Mouse (Mus musculus): ENCODE data around the gene Gpbp1l1. TPM values are rescaled to one million over a fixed set of nuclear protein-coding genes. Genes with fewer than 3 reads are reported as not detected.

Gene Gpbp1l1
- polyA plus RNA-seq, 1 experiment from 2014 or later = 27.6 TPM

DNA sequence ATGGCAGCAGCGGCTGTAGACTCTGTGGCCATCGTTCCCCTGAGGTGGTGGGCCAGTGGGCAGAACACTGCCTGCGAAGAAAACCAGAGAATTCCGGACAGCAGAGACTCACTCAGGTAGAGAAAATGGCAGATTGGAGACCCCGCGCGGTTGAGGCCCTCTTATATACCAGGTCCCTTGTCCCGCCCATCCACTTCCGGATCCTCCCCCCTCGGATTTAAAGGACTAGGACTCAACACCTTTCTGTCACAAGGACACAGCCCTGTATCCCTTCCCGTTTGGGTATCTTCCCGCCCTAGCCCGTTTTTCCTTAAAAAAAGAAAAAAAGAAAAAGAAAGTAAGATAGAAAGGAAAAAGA, 69.9 kb downstream of the Gpbp1l1 start:
- Histone ChIP-seq H3K4me1 (ENCODE audit: control insufficient read depth, insufficient read depth, low read length) (peaks cover 18% of the 10 kb centered on the region), H3K27ac (replicated peaks; ENCODE audit: low read depth, low read length) (peak overlapping the region; percentile 94), H3K4me3 (replicated peaks; ENCODE audit: low read depth, low read length) (peak overlapping the region; percentile 100), H3K27me3 (ENCODE audit: control insufficient read depth, insufficient read depth, low read length) (no peaks in the 10 kb centered on the region), H3K9me3 (ENCODE audit: control insufficient read depth, low read length) (no peaks in the 10 kb centered on the region), H3K36me3 (ENCODE audit: control insufficient read depth, insufficient read depth, low read length) (no peaks in the 10 kb centered on the region), H3K9ac (replicated peaks; ENCODE audit: low read length) (peak overlapping the region; percentile 70), H3K4me2 (ENCODE audit: low read length) (peak overlapping the region; percentile 57)
- peak; percentile 95 for DNase-seq
- ATAC-seq (ENCODE audit: low FRiP score, low TSS enrichment) = peak; percentile 92
- 2% methylated on average over 13 of the region's 13 CpGs for whole genome bisulfite sequencing

DNA sequence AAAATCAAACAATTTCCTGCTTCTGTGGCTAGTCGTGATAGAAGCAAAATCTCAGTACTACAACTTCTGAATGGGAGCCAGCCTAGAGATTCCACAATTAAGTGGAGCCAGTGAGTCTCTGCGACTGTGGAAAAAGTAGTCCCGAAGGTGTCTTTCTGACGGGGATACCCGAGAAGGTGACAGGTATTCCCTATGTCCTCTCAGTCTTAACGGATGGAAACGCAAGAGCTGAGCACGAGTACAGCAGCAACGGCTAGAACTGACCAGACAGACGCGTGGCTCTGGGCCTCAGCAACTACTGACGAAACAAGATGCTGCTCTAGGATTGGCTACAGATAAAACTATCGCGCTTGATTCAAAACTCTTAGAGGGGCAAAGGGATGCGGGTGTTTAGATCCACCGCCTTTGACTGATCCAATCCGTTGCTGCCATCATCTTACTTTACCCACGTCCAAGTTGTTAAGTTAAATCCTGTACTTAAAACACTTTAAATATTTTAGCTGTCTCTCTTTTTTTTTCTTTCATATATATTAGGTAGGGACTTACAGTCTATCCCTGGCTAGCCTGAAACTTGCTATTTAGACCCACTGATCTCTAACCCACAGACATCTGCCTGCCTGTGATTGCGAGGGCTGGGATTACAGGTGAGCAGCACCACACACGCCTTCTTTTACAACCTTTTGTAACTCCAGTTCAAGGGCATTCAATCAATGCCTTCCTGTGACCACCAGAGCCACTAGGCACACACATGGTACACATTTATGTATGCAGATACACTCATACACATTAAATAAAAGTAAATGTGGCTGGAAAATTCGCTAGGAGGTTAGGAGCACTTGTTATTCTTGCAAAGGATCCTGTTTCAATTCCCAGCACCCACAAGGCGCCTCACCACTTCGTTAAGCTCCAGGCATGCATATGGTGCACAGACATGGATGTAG, 70.5 kb downstream of the Gpbp1l1 start, which contains the start of gene Nasp:
TSS of gene Nasp (minus strand) at position 220 of the 941 bp plus-strand sequence.
- Histone ChIP-seq H3K36me3 (ENCODE audit: control insufficient read depth, insufficient read depth, low read length) (no peaks in the 10 kb centered on the region), H3K27me3 (ENCODE audit: control insufficient read depth, insufficient read depth, low read length) (no peaks in the 10 kb centered on the region), H3K4me2 (ENCODE audit: low read length) (peak within 1 kb of the TSS; percentile 57), H3K4me3 (replicated peaks; ENCODE audit: low read depth, low read length) (peak within 1 kb of the TSS; percentile 100), H3K4me1 (ENCODE audit: control insufficient read depth, insufficient read depth, low read length) (peaks cover 18% of the 10 kb centered on the region), H3K27ac (replicated peaks; ENCODE audit: low read depth, low read length) (peak within 1 kb of the TSS; percentile 94), H3K9ac (replicated peaks; ENCODE audit: low read length) (peak within 1 kb of the TSS; percentile 70), H3K9me3 (ENCODE audit: control insufficient read depth, low read length) (no peaks in the 10 kb centered on the region)
- ATAC-seq (ENCODE audit: low FRiP score, low TSS enrichment) (peak; percentile 84), DNase-seq (peak; percentile 92)
- WGBS = 8% methylated on average over 23 of the region's 23 CpGs

DNA sequence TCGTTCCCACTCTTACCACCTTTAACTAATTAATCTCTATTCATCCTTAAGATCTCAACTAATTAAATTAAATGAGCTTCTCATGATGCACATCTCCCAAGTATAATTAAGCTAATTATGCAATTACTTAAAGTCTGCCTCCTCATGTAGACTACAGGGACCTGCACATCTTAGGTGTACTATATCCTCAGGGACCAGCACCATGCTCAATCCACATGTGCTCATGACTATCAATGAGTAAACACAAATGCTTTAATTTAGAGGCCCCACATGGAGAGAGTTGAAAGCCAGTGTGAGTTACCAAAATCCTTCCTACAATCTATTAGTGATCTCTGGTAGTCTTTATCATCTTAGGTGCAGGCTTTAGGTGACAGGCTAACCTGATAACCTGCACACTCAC, 77.7 kb downstream of the Gpbp1l1 start:
- no peak for ATAC-seq (ENCODE audit: low FRiP score, low TSS enrichment)
- peaks cover 65% of the 10 kb centered on the region for H3K36me3 ChIP-seq (ENCODE audit: control insufficient read depth, insufficient read depth, low read length)

DNA sequence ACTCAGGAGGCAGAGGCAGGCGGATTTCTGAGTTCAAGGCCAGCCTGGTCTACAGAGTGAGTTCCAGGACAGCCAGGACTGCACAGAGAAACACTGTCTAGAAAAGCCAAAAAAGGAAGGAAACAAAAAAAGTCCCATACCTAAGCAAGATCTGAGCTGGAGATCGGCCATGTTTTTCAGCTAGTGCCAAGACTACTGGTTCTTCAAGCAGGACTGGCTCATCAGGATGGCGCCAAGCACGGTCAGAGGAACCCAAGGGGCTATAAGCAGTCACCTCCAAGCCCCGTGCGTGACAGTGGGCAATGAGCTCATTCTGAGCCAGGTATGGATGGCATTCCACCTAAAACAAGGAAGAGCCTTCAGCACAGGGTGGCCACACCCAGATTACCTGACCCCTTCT, 81.4 kb downstream of the Gpbp1l1 start:
- no peaks in the 10 kb centered on the region for H3K4me1 ChIP-seq (ENCODE audit: control insufficient read depth, insufficient read depth, low read length)
- H3K4me2 ChIP-seq (ENCODE audit: low read length) = no peak overlapping the region
- no peak for ATAC-seq (ENCODE audit: low FRiP score, low TSS enrichment)
- DNase-seq = no peak
- no peak overlapping the region for H3K9ac ChIP-seq (replicated peaks; ENCODE audit: low read length)
- no peak overlapping the region for H3K27ac ChIP-seq (replicated peaks; ENCODE audit: low read depth, low read length)
- 98% methylated on average over 6 of the region's 6 CpGs for WGBS
- no peak overlapping the region for H3K4me3 ChIP-seq (replicated peaks; ENCODE audit: low read depth, low read length)
- no peaks in the 10 kb centered on the region for H3K9me3 ChIP-seq (ENCODE audit: control insufficient read depth, low read length)
- peaks cover 93% of the 10 kb centered on the region for H3K36me3 ChIP-seq (ENCODE audit: control insufficient read depth, insufficient read depth, low read length)
- no peaks in the 10 kb centered on the region for H3K27me3 ChIP-seq (ENCODE audit: control insufficient read depth, insufficient read depth, low read length)

More for the DNA sequence above, 77.7 kb downstream of the Gpbp1l1 start:
- no peak overlapping the region for H3K27ac ChIP-seq (replicated peaks; ENCODE audit: low read depth, low read length)
- DNase-seq = no peak
- WGBS = 84% methylated on average over 1 of the region's 1 CpGs
- no peak overlapping the region for H3K9ac ChIP-seq (replicated peaks; ENCODE audit: low read length)
- no peaks in the 10 kb centered on the region for H3K27me3 ChIP-seq (ENCODE audit: control insufficient read depth, insufficient read depth, low read length)
- no peak overlapping the region for H3K4me3 ChIP-seq (replicated peaks; ENCODE audit: low read depth, low read length)
- H3K4me1 ChIP-seq (ENCODE audit: control insufficient read depth, insufficient read depth, low read length) = no peaks in the 10 kb centered on the region
- H3K4me2 ChIP-seq (ENCODE audit: low read length) = no peak overlapping the region
- H3K9me3 ChIP-seq (ENCODE audit: control insufficient read depth, low read length) = no peaks in the 10 kb centered on the region

DNA sequence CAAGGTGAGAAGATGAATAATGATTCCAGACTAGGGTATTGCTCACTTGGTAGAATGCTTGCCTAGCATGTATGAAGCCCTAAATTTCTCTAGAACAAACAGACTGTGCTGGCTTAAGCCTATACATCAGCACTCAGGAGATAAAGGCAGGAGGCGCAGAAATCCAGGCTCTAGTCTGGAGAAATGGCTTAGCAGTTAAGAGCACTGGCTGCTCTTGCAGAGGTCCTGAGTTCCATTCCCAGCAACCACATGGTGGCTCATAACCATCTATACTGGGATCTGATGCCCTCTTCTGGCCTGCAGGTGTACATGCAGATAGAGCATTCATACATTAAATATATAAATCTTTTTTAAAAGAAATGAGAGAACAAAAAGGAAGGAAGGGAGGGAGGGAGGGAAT, 84.6 kb downstream of the Gpbp1l1 start:
- ATAC-seq (ENCODE audit: low FRiP score, low TSS enrichment) (no peak), DNase-seq (no peak)
- no peaks in the 10 kb centered on the region for H3K4me1 ChIP-seq (ENCODE audit: control insufficient read depth, insufficient read depth, low read length)
- H3K4me3 ChIP-seq (replicated peaks; ENCODE audit: low read depth, low read length) = no peak overlapping the region
- WGBS = 97% methylated on average over 1 of the region's 1 CpGs
- no peak overlapping the region for H3K9ac ChIP-seq (replicated peaks; ENCODE audit: low read length)
- H3K27me3 ChIP-seq (ENCODE audit: control insufficient read depth, insufficient read depth, low read length) = no peaks in the 10 kb centered on the region
- H3K36me3 ChIP-seq (ENCODE audit: control insufficient read depth, insufficient read depth, low read length) = peaks cover 76% of the 10 kb centered on the region
- no peaks in the 10 kb centered on the region for H3K9me3 ChIP-seq (ENCODE audit: control insufficient read depth, low read length)
- H3K4me2 ChIP-seq (ENCODE audit: low read length) = no peak overlapping the region
- H3K27ac ChIP-seq (replicated peaks; ENCODE audit: low read depth, low read length) = no peak overlapping the region

Other genes with a start within 250 kb of the Gpbp1l1 start
- gene Mast2, start 93.5 kb upstream of the Gpbp1l1 start, polyA plus RNA-seq (2014; fragmentation: Nextera tagmentation; extraction: Ambion mirVana) = 65.0 and 83.6 TPM in 2 replicates
- 4.5 and 5.3 TPM in 2 replicates for gene Ipp, start 50.1 kb upstream of the Gpbp1l1 start, polyA plus RNA-seq (2014; fragmentation: Nextera tagmentation; extraction: Ambion mirVana)
- gene Tmem69, start 1.7 kb upstream of the Gpbp1l1 start, polyA plus RNA-seq (2014; fragmentation: Nextera tagmentation; extraction: Ambion mirVana) = 27.1 and 33.3 TPM in 2 replicates
- gene Ccdc17, start 39.0 kb downstream of the Gpbp1l1 start, polyA plus RNA-seq (2014; fragmentation: Nextera tagmentation; extraction: Ambion mirVana) = 5.4 and 5.9 TPM in 2 replicates
- gene Nasp, start 70.3 kb downstream of the Gpbp1l1 start, polyA plus RNA-seq (2014; fragmentation: Nextera tagmentation; extraction: Ambion mirVana) = 94.4 and 110 TPM in 2 replicates
- 638 and 660 TPM in 2 replicates for gene Akr1a1, start 94.0 kb downstream of the Gpbp1l1 start, polyA plus RNA-seq (2014; fragmentation: Nextera tagmentation; extraction: Ambion mirVana)
- gene Prdx1, start 127.9 kb downstream of the Gpbp1l1 start, polyA plus RNA-seq (2014; fragmentation: Nextera tagmentation; extraction: Ambion mirVana) = 378 and 430 TPM in 2 replicates
- gene Mmachc, start 150.7 kb downstream of the Gpbp1l1 start, polyA plus RNA-seq (2014; fragmentation: Nextera tagmentation; extraction: Ambion mirVana) = 16.3 and 20.6 TPM in 2 replicates
- 11.4 and 13.1 TPM in 2 replicates for gene Ccdc163, start 150.9 kb downstream of the Gpbp1l1 start, polyA plus RNA-seq (2014; fragmentation: Nextera tagmentation; extraction: Ambion mirVana)
- gene Tesk2, start 163.3 kb downstream of the Gpbp1l1 start, polyA plus RNA-seq (2014; fragmentation: Nextera tagmentation; extraction: Ambion mirVana) = 1.9 and 3.2 TPM in 2 replicates
- 22.6 and 30.4 TPM in 2 replicates for gene Toe1, start 250.0 kb downstream of the Gpbp1l1 start, polyA plus RNA-seq (2014; fragmentation: Nextera tagmentation; extraction: Ambion mirVana)